Mouse (Mus musculus): ENCODE measurements around the gene Ecsit.

GRCm38 (mm10) chr9:22064341-22064740 lies 20.9 kb downstream of the Ecsit start:
- TF ChIP-seq EP300 (optimal IDR thresholded peaks at IDR 0.05) (no peak), CTCF (IDR thresholded peaks at IDR 0.05; ENCODE audit: low read depth) (no peak)
